Mouse (Mus musculus) E14TG2a.4 (cell line): ENCODE data around the gene Tssc4.

ENCODE experiments used
- H3K27me3 ChIP-seq: 2 replicates; pipeline ENCODE4 v1.6.1; 2014; ENCODE audit warnings: low read length, control low read depth; ENCODE audit not compliant: insufficient read depth
- H3K36me3 ChIP-seq: 2 replicates; pipeline ENCODE4 v1.6.1; 2014; ENCODE audit warnings: low read length, control low read depth; ENCODE audit not compliant: insufficient read depth
- H3K4me1 ChIP-seq: replicated peaks from 2 replicates; pipeline ENCODE4 v1.6.1; 2014; ENCODE audit warnings: low read depth, low read length, control low read depth
- H3K4me3 ChIP-seq: replicated peaks from 2 replicates; pipeline ENCODE4 v1.5.1; 2014; ENCODE audit warnings: mild to moderate bottlenecking, low read length
- H3K9me3 ChIP-seq: 2 replicates; pipeline ENCODE4 v1.6.1; 2014; ENCODE audit warnings: low read length, control low read depth
- CTCF ChIP-seq: conservative IDR thresholded peaks from 2 replicates; pipeline ENCODE4 v1.5.1; 2014; ENCODE audit warnings: low read length
- NANOG ChIP-seq: IDR thresholded peaks from 2 replicates; pipeline ENCODE4 v1.6.1; 2014; ENCODE audit warnings: borderline replicate concordance, low read length, mixed read lengths
- POU5F1 ChIP-seq: IDR thresholded peaks from 2 replicates; pipeline ENCODE4 v1.6.1; 2014; ENCODE audit warnings: low read length, borderline replicate concordance

Tssc4 gene

GRCm38 (mm10) chr7:143031816-143032215 lies 37.2 kb upstream of the Tssc4 start:
- H3K4me1 ChIP-seq: no peaks in the 10 kb centered on the region
- H3K36me3 ChIP-seq: peaks cover 12% of the 10 kb centered on the region; the same call in 1 of the 2 replicates
- H3K9me3 ChIP-seq: no peaks in the 10 kb centered on the region
- no peak overlapping the region for H3K4me3 ChIP-seq
- TF ChIP-seq CTCF (no peak), NANOG (no peak), POU5F1 (no peak)
- H3K27me3 ChIP-seq: peaks cover 4% of the 10 kb centered on the region; the same call in 1 of the 2 replicates

- no peak for TF ChIP-seq NANOG
- no peak for TF ChIP-seq POU5F1
- no peak for TF ChIP-seq CTCF
- peaks cover 6% of the 10 kb centered on the region; the same call in 1 of the 2 replicates for H3K27me3 ChIP-seq
- H3K9me3 ChIP-seq: no peaks in the 10 kb centered on the region
- H3K36me3 ChIP-seq: peaks cover 12% of the 10 kb centered on the region; the same call in 1 of the 2 replicates
- H3K4me3 ChIP-seq: no peak overlapping the region
- no peaks in the 10 kb centered on the region for H3K4me1 ChIP-seq
These were observed 35.5 kb upstream of the Tssc4 start for GRCm38 (mm10) chr7:143033581-143033980.

- no peaks in the 10 kb centered on the region for H3K4me1 ChIP-seq
- TF ChIP-seq POU5F1: no peak
- no peak for TF ChIP-seq NANOG
- no peak for TF ChIP-seq CTCF
- H3K27me3 ChIP-seq: peaks cover 6% of the 10 kb centered on the region; the same call in 1 of the 2 replicates
- H3K36me3 ChIP-seq: peaks cover 12% of the 10 kb centered on the region; the same call in 1 of the 2 replicates
- no peaks in the 10 kb centered on the region for H3K9me3 ChIP-seq
- no peak overlapping the region for H3K4me3 ChIP-seq
These were observed 34.9 kb upstream of the Tssc4 start for GRCm38 (mm10) chr7:143034112-143034511.

- no peak overlapping the region for H3K4me3 ChIP-seq
- peaks cover 12% of the 10 kb centered on the region; the same call in 1 of the 2 replicates for H3K36me3 ChIP-seq
- H3K27me3 ChIP-seq: peaks cover 6% of the 10 kb centered on the region; the same call in 1 of the 2 replicates
- no peaks in the 10 kb centered on the region for H3K9me3 ChIP-seq
- H3K4me1 ChIP-seq: no peaks in the 10 kb centered on the region
- no peak for TF ChIP-seq NANOG
- TF ChIP-seq POU5F1: no peak
- TF ChIP-seq CTCF: no peak
These were observed 34.3 kb upstream of the Tssc4 start for GRCm38 (mm10) chr7:143034519-143035450.

GRCm38 (mm10) chr7:143036787-143037186 lies 32.3 kb upstream of the Tssc4 start:
- no peak for TF ChIP-seq CTCF
- TF ChIP-seq POU5F1: no peak
- no peak for TF ChIP-seq NANOG
- H3K36me3 ChIP-seq: peaks cover 14% of the 10 kb centered on the region; the same call in 1 of the 2 replicates
- peaks cover 10% of the 10 kb centered on the region for H3K27me3 ChIP-seq
- no peaks in the 10 kb centered on the region for H3K9me3 ChIP-seq
- H3K4me1 ChIP-seq: no peaks in the 10 kb centered on the region
- H3K4me3 ChIP-seq: no peak overlapping the region

- peaks cover 13% of the 10 kb centered on the region; the same call in 1 of the 2 replicates for H3K36me3 ChIP-seq
- H3K27me3 ChIP-seq: peaks cover 11% of the 10 kb centered on the region
- H3K4me1 ChIP-seq: no peaks in the 10 kb centered on the region
- H3K4me3 ChIP-seq: no peak overlapping the region
- TF ChIP-seq NANOG: no peak
- no peak for TF ChIP-seq POU5F1
- no peak for TF ChIP-seq CTCF
- no peaks in the 10 kb centered on the region for H3K9me3 ChIP-seq
These were observed 31.7 kb upstream of the Tssc4 start for GRCm38 (mm10) chr7:143037306-143037705.

GRCm38 (mm10) chr7:143038174-143038931 lies 30.7 kb upstream of the Tssc4 start:
- no peak overlapping the region for H3K4me3 ChIP-seq
- no peak for TF ChIP-seq NANOG
- no peak for TF ChIP-seq CTCF
- TF ChIP-seq POU5F1: no peak
- H3K4me1 ChIP-seq: no peaks in the 10 kb centered on the region

GRCm38 (mm10) chr7:143040561-143040960 lies 28.5 kb upstream of the Tssc4 start:
- TF ChIP-seq CTCF (no peak), POU5F1 (no peak)
- peaks cover 14% of the 10 kb centered on the region for H3K27me3 ChIP-seq
- H3K36me3 ChIP-seq: peaks cover 2% of the 10 kb centered on the region; the same call in 1 of the 2 replicates
- no peaks in the 10 kb centered on the region for H3K4me1 ChIP-seq
- H3K9me3 ChIP-seq: no peaks in the 10 kb centered on the region
- H3K4me3 ChIP-seq: no peak overlapping the region

More at GRCm38 (mm10) chr7:143038174-143038931, 30.7 kb upstream of the Tssc4 start:
- Histone ChIP-seq H3K27me3 (peaks cover 14% of the 10 kb centered on the region), H3K36me3 (peaks cover 6% of the 10 kb centered on the region; the same call in 1 of the 2 replicates), H3K9me3 (no peaks in the 10 kb centered on the region)
